Mouse (Mus musculus) ES-Bruce4 (cell line): ENCODE data around the gene Myo19.

Source experiments
- CTCF ChIP-seq: IDR thresholded peaks from one replicate; pipeline ENCODE4 v1.8.1; 2011; ENCODE audit warnings: low read depth, low read length
- EP300 ChIP-seq: IDR thresholded peaks from 2 replicates; pipeline ENCODE4 v1.6.1; 2011; ENCODE audit warnings: low read depth, low read length; ENCODE audit not compliant: insufficient read depth
- POLR2A ChIP-seq: IDR thresholded peaks from one replicate; pipeline ENCODE4 v1.8.1; 2011; ENCODE audit warnings: low read length; ENCODE audit not compliant: insufficient read depth

DNA sequence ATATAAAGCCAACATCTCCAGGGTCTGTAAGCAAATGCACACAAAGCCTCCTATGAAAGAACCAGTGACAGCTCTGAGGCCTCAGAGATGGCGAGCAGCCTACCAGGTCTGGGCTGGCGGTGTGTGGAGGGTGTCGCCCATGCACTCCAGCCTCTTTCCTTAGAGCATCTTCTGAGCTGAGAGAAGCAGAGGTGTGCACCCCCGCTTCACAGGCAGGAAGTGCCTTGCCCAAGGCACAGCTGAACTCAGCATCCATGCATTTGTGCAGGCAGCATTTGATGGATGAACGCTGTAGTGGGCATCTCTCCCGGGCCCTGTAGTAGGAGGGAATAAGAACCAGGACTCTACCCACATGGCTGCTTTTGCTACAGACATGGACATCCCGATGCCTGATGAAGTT, 11.8 kb downstream of the Myo19 start:
- no peak for TF ChIP-seq CTCF
- TF ChIP-seq EP300: no peak
- TF ChIP-seq POLR2A: no peak
